Mouse (Mus musculus): ENCODE measurements around the gene Fam161b. TPM values are rescaled to one million over a fixed set of nuclear protein-coding genes. Genes with fewer than 3 reads are reported as not detected.

The Fam161b gene
- polyA plus RNA-seq, 1 experiment from 2014 or later: 14.2 TPM

DNA sequence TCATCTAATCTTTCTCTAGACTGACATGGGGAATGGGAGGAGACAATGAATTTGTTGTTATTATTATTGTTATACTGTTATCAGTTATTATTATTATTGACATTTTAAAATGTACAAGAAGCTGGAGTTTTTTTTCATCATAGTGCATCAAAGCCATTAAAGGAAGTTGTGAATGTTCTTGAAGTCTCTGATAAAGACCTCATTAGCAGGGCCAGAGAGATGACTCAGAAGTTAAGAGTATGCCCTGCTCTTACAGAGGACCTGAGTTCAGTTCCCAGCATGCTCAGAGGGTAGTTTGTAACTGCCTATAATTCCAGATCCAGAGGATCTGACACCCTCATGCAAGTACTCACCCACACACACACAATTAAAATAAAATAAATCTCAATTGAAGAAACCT, 36.1 kb upstream of the Fam161b start:
- no peak overlapping the region for H3K4me2 ChIP-seq
- no peak overlapping the region for H3K9ac ChIP-seq
- no peak overlapping the region for H3K27ac ChIP-seq (replicated peaks)
- H3K4me3 ChIP-seq: no peak overlapping the region
- no peaks in the 10 kb centered on the region for H3K4me1 ChIP-seq (replicated peaks)
- H3K9me3 ChIP-seq: no peaks in the 10 kb centered on the region
- H3K27me3 ChIP-seq: no peaks in the 10 kb centered on the region
- ATAC-seq (ENCODE audit: low read depth): no peak
- H3K36me3 ChIP-seq: no peaks in the 10 kb centered on the region

DNA sequence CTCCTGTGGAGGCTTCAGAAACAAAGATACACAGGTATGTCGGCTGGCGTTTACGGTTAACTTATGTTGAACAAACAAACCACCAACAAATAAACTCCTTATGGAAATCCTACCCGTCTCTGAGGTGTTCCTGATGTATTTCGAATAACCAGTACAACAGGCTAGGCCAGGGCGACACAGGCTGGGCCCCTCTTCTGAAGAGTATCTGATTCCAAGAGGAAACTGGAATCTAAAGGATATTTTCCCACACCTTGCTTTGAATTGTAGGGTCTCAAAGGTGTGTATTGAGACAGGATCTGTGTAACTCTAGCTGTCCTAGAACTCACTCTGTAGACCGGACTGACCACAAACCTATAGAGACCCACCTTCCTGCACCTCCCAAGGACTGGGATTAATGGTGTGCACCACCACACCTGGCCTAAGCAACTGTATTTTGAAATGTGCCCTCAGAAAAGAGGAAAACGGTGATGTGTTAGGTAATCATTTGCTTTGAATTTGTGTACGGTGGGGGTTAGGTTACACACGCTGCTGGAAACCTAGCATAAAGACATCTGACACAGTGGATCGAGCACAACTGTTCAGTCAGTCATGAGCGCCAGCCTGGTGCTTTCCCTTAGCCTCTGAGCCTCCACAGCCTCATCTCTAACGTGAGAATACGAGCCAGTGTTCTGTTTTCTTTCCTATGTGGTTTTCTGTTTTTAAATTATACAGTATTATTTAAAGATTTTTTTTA, 35.5 kb upstream of the Fam161b start:
- H3K4me2 ChIP-seq: no peak overlapping the region
- H3K27me3 ChIP-seq: no peaks in the 10 kb centered on the region
- H3K4me3 ChIP-seq: no peak overlapping the region
- no peak overlapping the region for H3K27ac ChIP-seq (replicated peaks)
- 92% methylated on average over 14 of the region's 14 CpGs for WGBS
- H3K9me3 ChIP-seq: no peaks in the 10 kb centered on the region
- H3K36me3 ChIP-seq: no peaks in the 10 kb centered on the region
- H3K4me1 ChIP-seq (replicated peaks): no peaks in the 10 kb centered on the region
- no peak overlapping the region for H3K9ac ChIP-seq
- ATAC-seq (ENCODE audit: low read depth): no peak

DNA sequence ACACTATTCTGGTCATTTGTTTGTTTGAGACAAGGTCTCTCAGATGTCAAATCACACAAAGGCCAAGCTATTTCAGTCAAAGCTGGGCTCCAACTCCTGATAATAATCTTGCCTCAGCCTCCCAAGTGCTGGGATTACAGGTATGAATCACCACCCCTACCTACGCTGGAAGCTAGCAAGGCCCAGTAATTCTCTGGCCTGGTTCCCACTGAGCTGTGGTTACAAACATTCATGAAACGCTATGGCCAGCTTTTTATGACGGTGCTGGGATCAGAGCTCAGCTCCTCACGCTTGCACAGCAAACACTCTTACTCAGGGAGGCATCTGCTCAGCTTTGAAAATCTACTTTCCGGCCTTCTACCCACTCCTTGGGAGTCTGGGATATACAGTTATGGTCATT, 32.2 kb upstream of the Fam161b start:
- H3K9me3 ChIP-seq: no peaks in the 10 kb centered on the region
- H3K9ac ChIP-seq: no peak overlapping the region
- no peak overlapping the region for H3K4me3 ChIP-seq
- WGBS: 92% methylated on average over 5 of the region's 5 CpGs
- no peaks in the 10 kb centered on the region for H3K27me3 ChIP-seq
- ATAC-seq (ENCODE audit: low read depth): no peak
- no peaks in the 10 kb centered on the region for H3K4me1 ChIP-seq (replicated peaks)
- H3K36me3 ChIP-seq: no peaks in the 10 kb centered on the region
- no peak overlapping the region for H3K4me2 ChIP-seq
- H3K27ac ChIP-seq (replicated peaks): no peak overlapping the region

DNA sequence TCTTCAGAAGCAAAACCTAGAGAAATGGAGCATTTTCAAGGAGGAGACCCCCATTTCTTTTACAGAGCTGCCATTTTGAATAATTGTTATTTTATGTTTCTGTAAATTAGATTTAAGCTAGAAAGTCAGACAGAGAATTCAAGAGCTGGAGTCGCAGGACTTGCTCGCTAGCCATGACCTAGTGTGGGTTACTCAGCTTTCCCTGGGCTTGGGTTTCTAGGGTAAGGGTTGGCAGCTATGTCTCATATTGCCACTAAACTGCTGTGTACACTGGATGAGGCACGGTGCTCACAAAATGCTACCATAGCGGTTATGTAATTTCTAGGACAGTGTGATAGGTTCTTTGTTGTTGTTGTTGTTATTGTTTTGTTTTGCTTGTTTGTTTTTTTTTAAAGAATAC, 31.0 kb upstream of the Fam161b start:
- Histone ChIP-seq H3K4me2 (no peak overlapping the region), H3K9me3 (no peaks in the 10 kb centered on the region), H3K9ac (no peak overlapping the region), H3K4me3 (no peak overlapping the region), H3K4me1 (replicated peaks) (no peaks in the 10 kb centered on the region), H3K27ac (replicated peaks) (no peak overlapping the region), H3K36me3 (no peaks in the 10 kb centered on the region), H3K27me3 (no peaks in the 10 kb centered on the region)
- 97% methylated on average over 4 of the region's 4 CpGs for WGBS
- ATAC-seq (ENCODE audit: low read depth): no peak

DNA sequence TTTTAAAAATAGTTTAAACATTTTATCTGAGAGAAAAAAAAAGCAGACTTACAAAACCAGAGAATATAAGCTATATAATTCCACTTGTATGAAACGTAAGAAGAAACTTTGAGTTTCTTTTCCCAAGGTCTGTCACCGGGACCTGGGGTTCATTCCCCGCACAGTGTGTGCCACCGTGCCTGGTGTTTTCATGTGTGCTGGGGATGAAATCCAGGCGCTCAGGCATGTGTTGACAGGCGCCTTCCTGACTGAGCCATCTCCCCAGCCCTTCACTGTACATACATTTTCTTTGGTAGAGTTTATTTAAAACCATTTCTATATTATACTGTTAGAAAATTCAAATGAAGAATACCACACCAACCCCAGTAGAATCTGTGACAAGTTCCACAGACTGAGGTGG, 28.7 kb upstream of the Fam161b start:
- no peak overlapping the region for H3K27ac ChIP-seq (replicated peaks)
- no peak overlapping the region for H3K4me2 ChIP-seq
- no peaks in the 10 kb centered on the region for H3K27me3 ChIP-seq
- H3K4me1 ChIP-seq (replicated peaks): no peaks in the 10 kb centered on the region
- WGBS: 89% methylated on average over 6 of the region's 6 CpGs
- ATAC-seq (ENCODE audit: low read depth): no peak
- H3K9ac ChIP-seq: no peak overlapping the region
- 0 out of 2 replicates have a peak, but pooled peaks cover 2% of the 10 kb centered on the region for H3K36me3 ChIP-seq
- H3K9me3 ChIP-seq: no peaks in the 10 kb centered on the region
- no peak overlapping the region for H3K4me3 ChIP-seq

DNA sequence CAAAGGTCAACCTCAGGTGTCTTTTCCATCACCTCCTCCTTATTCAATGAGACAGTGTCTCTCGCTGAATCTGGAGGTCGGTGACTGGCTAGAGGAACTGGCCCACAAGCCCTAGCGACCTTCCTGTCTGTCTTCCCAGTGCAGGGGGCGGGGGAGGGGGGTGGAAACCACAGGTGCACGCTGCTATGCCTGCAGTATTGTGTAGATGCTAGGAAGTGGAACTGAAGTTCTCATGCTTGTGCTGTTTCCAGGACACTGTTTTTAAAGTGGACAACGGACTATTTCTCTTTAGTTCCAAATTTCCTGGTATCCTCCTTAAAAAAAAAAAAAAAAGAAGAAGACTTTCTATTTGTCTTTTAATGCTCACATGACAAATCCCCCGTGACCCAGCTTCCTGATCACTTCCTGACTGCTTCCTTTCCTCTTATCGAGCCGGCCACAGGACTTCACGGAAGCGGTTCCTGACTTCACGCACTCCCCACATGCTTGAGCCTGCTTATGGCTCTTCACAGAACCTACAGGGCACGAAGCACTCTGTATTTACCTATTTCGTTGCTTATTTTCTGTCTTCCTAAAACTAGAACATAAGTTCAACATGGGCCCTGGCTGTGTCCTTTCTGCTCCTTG, 27.3 kb upstream of the Fam161b start:
- 0 out of 2 replicates have a peak, but pooled peaks cover 11% of the 10 kb centered on the region for H3K36me3 ChIP-seq
- no peak overlapping the region for H3K4me2 ChIP-seq
- no peak overlapping the region for H3K27ac ChIP-seq (replicated peaks)
- no peaks in the 10 kb centered on the region for H3K9me3 ChIP-seq
- H3K9ac ChIP-seq: no peak overlapping the region
- ATAC-seq (ENCODE audit: low read depth): no peak
- H3K4me1 ChIP-seq (replicated peaks): no peaks in the 10 kb centered on the region
- no peak overlapping the region for H3K4me3 ChIP-seq
- 75% methylated on average over 14 of the region's 14 CpGs for WGBS
- no peaks in the 10 kb centered on the region for H3K27me3 ChIP-seq

- no peaks in the 10 kb centered on the region for H3K27me3 ChIP-seq
These were observed 26.5 kb upstream of the Fam161b start for GRCm38 (mm10) chr12:84388097-84388496.

DNA sequence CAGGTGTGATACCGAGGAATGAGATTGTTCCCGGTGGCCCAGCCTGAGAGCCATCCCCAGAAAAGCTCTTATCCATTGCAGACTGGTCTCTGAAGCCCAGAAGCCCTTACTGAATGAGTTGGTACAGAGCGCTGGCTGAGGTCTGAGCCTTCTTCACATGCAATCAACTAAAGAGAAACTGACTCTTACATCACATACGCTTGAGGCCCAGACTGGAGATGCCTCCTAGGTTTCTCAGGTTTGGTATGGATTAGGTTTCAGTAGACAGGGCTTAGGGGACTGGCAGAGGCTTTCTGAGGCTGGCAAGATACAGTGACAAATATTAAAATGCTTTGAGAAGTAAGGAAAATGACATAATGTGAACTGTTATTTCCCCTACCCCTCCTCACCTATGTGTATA, 23.8 kb upstream of the Fam161b start:
- H3K27ac ChIP-seq (replicated peaks): no peak overlapping the region
- 92% methylated on average over 4 of the region's 4 CpGs for WGBS
- 0 out of 2 replicates have a peak, but pooled peaks cover 15% of the 10 kb centered on the region for H3K36me3 ChIP-seq
- ATAC-seq (ENCODE audit: low read depth): no peak
- no peak overlapping the region for H3K9ac ChIP-seq
- no peaks in the 10 kb centered on the region for H3K9me3 ChIP-seq
- no peak overlapping the region for H3K4me2 ChIP-seq
- no peak overlapping the region for H3K4me3 ChIP-seq
- H3K4me1 ChIP-seq (replicated peaks): no peaks in the 10 kb centered on the region
- H3K27me3 ChIP-seq: no peaks in the 10 kb centered on the region

More at GRCm38 (mm10) chr12:84388097-84388496, 26.5 kb upstream of the Fam161b start:
- WGBS: 82% methylated on average over 8 of the region's 8 CpGs
- Histone ChIP-seq H3K36me3 (0 out of 2 replicates have a peak, but pooled peaks cover 11% of the 10 kb centered on the region), H3K9ac (no peak overlapping the region), H3K9me3 (no peaks in the 10 kb centered on the region), H3K27ac (replicated peaks) (no peak overlapping the region), H3K4me3 (no peak overlapping the region), H3K4me1 (replicated peaks) (no peaks in the 10 kb centered on the region), H3K4me2 (no peak overlapping the region)
- ATAC-seq (ENCODE audit: low read depth): no peak

- 74% methylated on average over 5 of the region's 5 CpGs for WGBS
- Histone ChIP-seq H3K9me3 (no peaks in the 10 kb centered on the region), H3K36me3 (0 out of 2 replicates have a peak, but pooled peaks cover 15% of the 10 kb centered on the region), H3K27me3 (no peaks in the 10 kb centered on the region), H3K4me2 (no peak overlapping the region), H3K4me3 (no peak overlapping the region), H3K27ac (replicated peaks) (no peak overlapping the region), H3K4me1 (replicated peaks) (no peaks in the 10 kb centered on the region), H3K9ac (no peak overlapping the region)
- ATAC-seq (ENCODE audit: low read depth): no peak
These were observed 23.0 kb upstream of the Fam161b start for GRCm38 (mm10) chr12:84384644-84385081.

DNA sequence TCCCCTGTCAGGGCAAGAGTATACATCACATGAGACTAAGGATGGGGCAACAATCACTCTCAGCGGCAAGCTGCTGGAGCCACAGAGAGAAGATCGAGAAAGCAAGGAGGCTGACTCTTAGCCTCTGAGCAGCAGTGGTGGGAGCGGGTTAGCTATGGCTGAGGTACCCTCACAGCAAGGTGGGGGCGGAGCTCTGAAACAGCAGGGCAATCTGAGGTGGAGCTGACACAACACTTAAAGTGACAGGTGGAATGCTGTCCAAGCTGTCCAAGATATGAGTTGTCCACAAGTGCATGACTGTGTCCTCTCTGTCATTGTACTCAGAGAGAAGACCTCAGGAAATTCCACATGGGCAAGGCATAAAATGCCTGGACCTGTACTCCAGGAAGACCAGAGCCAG, 20.7 kb upstream of the Fam161b start:
- ATAC-seq (ENCODE audit: low read depth): no peak
- no peak overlapping the region for H3K9ac ChIP-seq
- H3K27me3 ChIP-seq: no peaks in the 10 kb centered on the region
- H3K4me3 ChIP-seq: no peak overlapping the region
- H3K27ac ChIP-seq (replicated peaks): no peak overlapping the region
- H3K9me3 ChIP-seq: no peaks in the 10 kb centered on the region
- WGBS: 93% methylated on average over 4 of the region's 4 CpGs
- H3K36me3 ChIP-seq: peaks cover 15% of the 10 kb centered on the region; the same call in 1 of the 2 replicates
- H3K4me1 ChIP-seq (replicated peaks): no peaks in the 10 kb centered on the region
- H3K4me2 ChIP-seq: no peak overlapping the region

- H3K27me3 ChIP-seq: no peaks in the 10 kb centered on the region
- H3K4me3 ChIP-seq: no peak overlapping the region
- no peak overlapping the region for H3K9ac ChIP-seq
- H3K9me3 ChIP-seq: no peaks in the 10 kb centered on the region
- peaks cover 15% of the 10 kb centered on the region for H3K4me1 ChIP-seq (replicated peaks)
- WGBS: 31% methylated on average over 6 of the region's 6 CpGs
- no peak overlapping the region for H3K4me2 ChIP-seq
- peaks cover 59% of the 10 kb centered on the region for H3K36me3 ChIP-seq
- H3K27ac ChIP-seq (replicated peaks): peak overlapping the region; percentile 80
- ATAC-seq (ENCODE audit: low read depth): peak; percentile 75
These were observed 12.3 kb upstream of the Fam161b start for GRCm38 (mm10) chr12:84373831-84374481.

DNA sequence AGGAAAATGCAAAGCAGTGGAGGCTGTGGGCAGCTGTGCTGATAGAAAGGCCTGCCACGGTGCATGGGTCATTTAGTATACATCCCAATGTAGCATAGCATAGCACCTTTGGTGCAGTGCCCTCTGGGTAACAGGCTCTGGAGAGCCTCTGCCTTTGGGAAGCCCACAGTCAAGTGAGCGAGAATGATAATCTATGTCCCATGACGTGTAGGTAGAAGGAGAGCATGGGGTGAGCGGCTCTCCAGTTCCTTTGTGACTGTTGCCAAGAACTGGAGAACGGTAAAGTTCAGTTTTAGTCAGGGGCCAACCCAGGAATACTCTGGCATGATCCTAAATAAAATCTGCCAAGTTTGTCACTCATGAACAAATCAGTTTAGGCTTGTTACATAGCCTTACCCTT, 10.0 kb upstream of the Fam161b start:
- peaks cover 80% of the 10 kb centered on the region for H3K36me3 ChIP-seq
- ATAC-seq (ENCODE audit: low read depth): no peak
- 92% methylated on average over 5 of the region's 5 CpGs for WGBS

More for the DNA sequence above, 10.0 kb upstream of the Fam161b start:
- H3K27me3 ChIP-seq: no peaks in the 10 kb centered on the region
- H3K4me3 ChIP-seq: no peak overlapping the region
- no peak overlapping the region for H3K9ac ChIP-seq
- H3K9me3 ChIP-seq: no peaks in the 10 kb centered on the region
- H3K4me2 ChIP-seq: no peak overlapping the region
- H3K27ac ChIP-seq (replicated peaks): no peak overlapping the region
- peaks cover 15% of the 10 kb centered on the region for H3K4me1 ChIP-seq (replicated peaks)

Data from neural tube, embryonic 13.5 days (tissue).